Mouse (Mus musculus) small intestine, adult 2 months (tissue): ENCODE results near the gene Gm49393. TPM values are rescaled to one million over a fixed set of nuclear protein-coding genes. Genes with fewer than 3 reads are reported as not detected.
A peak's percentile ranks its signal among the peaks of the same experiment; 100 is the strongest.
"Not testable (repeated sequence)": the region's sequence is repeated elsewhere in the genome, so short reads cannot be mapped to it uniquely, and the experiment has no call there.

Experiments used
- H3K27ac ChIP-seq: fragments of 200-500 bp; 2 replicates; pipeline ENCODE4 v1.5.1; 2012; ENCODE audit warnings: low read depth, low read length, control low read depth, inconsistent platforms; ENCODE audit not compliant: insufficient read depth
- H3K27me3 ChIP-seq: fragments of 200-500 bp; 2 replicates; pipeline ENCODE4 v1.6.1; 2012; ENCODE audit warnings: mild to moderate bottlenecking, moderate library complexity, low read length, inconsistent platforms; ENCODE audit not compliant: control insufficient read depth, insufficient read depth
- H3K36me3 ChIP-seq: fragments of 200-500 bp; 2 replicates; pipeline ENCODE4 v1.6.1; 2012; ENCODE audit warnings: mild to moderate bottlenecking, low read length, control low read depth, inconsistent platforms; ENCODE audit not compliant: control insufficient read depth, insufficient read depth
- H3K4me1 ChIP-seq: fragments of 200-500 bp; 2 replicates; pipeline ENCODE4 v1.6.1; 2012; ENCODE audit warnings: low read length, inconsistent platforms, mixed read lengths; ENCODE audit not compliant: control insufficient read depth, insufficient read depth, insufficient read length
- H3K4me3 ChIP-seq: fragments of 200-500 bp; 2 replicates; pipeline ENCODE4 v1.5.1; 2012; ENCODE audit warnings: low read depth, mild to moderate bottlenecking, control low read depth, inconsistent platforms, low read length, moderate library complexity
- CTCF ChIP-seq: fragments of 200-500 bp; IDR thresholded peaks from 2 replicates; pipeline ENCODE4 v1.5.1; 2012; ENCODE audit warnings: low read depth, mild to moderate bottlenecking, control low read depth, inconsistent platforms, low read length, moderate library complexity, mixed read lengths; ENCODE audit not compliant: insufficient replicate concordance, insufficient read length; ENCODE audit errors: extremely low read depth
- POLR2A ChIP-seq: fragments of 200-500 bp; IDR thresholded peaks from 2 replicates; pipeline ENCODE4 v1.6.1; 2012; ENCODE audit warnings: low read depth, mild to moderate bottlenecking, control low read depth, inconsistent platforms, low read length, moderate library complexity
- WGBS: fragments of 180-500 bp; shearing (Covaris S2); methylation state at CpG from one replicate; pipeline ENCODE4 v1.1.7; 2018; 5-methylcytosine and 5-hydroxymethylcytosine counted together
- polyA plus RNA-seq: library from polyadenylated mRNA; depleted of rRNA; stranded (reverse); fragments of >200 nt; gene quantifications from 2 replicates; pipeline ENCODE4 v1.2.3, GENCODE M21; 2012; rRNA removed

The Gm49393 gene
- not detected in 2 replicates for polyA plus RNA-seq

DNA sequence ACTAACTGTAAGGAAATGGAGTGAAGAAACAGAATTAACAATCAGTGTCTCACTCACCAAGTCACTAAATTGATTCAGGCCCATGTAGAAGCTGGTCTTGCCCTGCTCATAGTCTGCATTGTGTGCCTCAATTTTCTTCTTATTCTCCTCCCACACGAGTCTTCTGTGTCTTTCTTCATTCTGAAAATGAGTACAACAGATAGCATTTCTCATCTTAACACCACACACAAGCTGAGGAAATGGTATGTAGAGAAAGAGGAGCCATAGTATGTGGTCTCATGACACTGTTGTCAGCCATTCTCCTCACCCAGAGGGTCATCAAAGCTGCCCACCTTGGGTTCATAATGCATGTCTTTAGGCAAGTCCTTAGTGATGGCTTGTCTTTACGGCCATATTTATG is at the start of gene Gm49393:
Gm49393 (minus strand) TSS at position 101 of the 400 bp plus-strand sequence.
- H3K36me3 ChIP-seq, H3K27ac ChIP-seq, H3K27me3 ChIP-seq, H3K4me1 ChIP-seq, H3K4me3 ChIP-seq: not testable (repeated sequence)
- WGBS: 55% methylated on average over 2 of the region's 2 CpGs

DNA sequence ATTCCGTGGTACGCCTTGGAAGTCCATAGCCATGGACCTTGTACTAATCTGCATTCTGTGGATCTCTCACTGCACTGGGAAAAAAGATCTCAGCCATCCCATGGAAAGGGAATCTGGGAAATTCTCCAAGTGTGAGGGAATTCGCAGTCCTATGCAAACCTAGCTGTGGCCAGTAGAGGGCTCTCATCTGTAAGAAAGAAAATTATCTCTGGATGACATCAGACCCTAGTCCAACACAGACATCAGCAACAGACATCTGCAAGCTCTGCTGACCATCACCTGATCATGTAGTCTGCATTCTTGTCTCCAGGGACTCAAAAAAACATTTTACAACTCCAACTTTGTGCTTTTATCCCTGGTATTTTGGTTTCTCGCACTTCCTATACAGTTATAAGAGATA is 36.9 kb upstream of the Gm49393 start:
- H3K4me1 ChIP-seq, H3K4me3 ChIP-seq, H3K36me3 ChIP-seq, H3K27ac ChIP-seq, H3K27me3 ChIP-seq: not testable (repeated sequence)
- 60% methylated on average over 4 of the region's 4 CpGs for WGBS

DNA sequence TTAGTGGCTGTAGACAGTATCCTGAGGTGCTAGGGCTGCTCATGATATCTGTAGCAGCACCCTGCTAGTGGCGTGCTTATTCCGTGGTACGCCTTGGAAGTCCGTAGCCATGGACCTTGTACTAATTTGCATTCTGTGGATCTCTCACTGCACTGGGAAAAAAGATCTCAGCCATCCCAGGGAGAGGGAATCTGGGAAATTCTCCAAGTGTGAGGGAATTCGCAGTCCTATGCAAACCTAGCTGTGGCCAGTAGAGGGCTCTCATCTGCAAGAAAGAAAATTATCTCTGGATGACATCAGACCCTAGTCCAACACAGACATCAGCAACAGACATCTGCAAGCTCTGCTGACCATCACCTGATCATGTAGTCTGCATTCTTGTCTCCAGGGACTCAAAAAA is 28.6 kb upstream of the Gm49393 start:
- H3K27ac ChIP-seq, H3K4me1 ChIP-seq, H3K36me3 ChIP-seq, H3K4me3 ChIP-seq, H3K27me3 ChIP-seq: not testable (repeated sequence)
- 39% methylated on average over 5 of the region's 5 CpGs for WGBS

DNA sequence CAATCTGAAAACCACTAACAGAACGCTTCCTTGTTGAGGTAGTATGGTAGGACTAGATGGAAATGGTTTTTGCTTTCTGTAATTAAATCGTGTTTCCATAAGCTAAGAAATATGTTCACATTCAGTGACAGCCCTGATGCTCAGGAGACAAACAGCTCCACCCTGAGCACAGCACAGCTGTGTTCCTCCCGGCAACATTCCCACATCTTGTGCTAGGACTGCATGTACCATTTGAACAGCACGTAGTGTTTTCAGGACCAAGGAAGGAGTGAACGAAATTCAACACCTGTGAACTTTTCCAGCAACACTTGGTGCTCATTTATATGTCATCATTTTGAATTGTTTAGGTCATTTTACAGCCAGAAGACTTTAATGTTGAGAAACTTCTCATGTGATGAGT is 26.3 kb upstream of the Gm49393 start:
- H3K4me1 ChIP-seq: no peaks in the 10 kb centered on the region
- 60% methylated on average over 5 of the region's 5 CpGs for WGBS
- H3K27ac ChIP-seq: no peak overlapping the region
- H3K4me3 ChIP-seq: no peak overlapping the region
- TF ChIP-seq CTCF: no peak
- no peak for TF ChIP-seq POLR2A
- H3K27me3 ChIP-seq: no peaks in the 10 kb centered on the region
- H3K36me3 ChIP-seq: no peaks in the 10 kb centered on the region

DNA sequence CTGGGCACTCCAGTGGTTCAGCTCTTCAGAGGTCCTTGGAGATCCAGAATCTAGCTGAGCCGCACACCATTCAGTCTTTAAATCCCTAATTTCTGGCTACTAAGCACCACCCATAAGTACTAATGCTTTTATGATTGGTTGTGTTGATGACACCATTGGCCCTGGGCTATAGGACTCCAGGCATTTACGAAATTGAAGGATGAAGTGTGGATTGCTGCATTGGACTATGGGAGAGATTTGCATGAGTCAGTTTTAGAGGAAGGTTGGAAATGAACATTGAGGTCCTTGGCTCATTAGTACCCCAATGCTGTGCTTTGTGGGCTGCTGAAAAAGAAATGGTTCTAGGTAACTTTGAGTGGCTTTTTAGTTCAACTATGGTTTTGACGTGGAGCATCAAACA is 6.5 kb upstream of the Gm49393 start, which contains the start of gene Tpbpa:
Tpbpa (minus strand) TSS at position 101 of the 400 bp plus-strand sequence.
- H3K4me3 ChIP-seq, H3K27ac ChIP-seq, H3K4me1 ChIP-seq, H3K27me3 ChIP-seq, H3K36me3 ChIP-seq: not testable (repeated sequence)
- 71% methylated on average over 3 of the region's 3 CpGs for WGBS

DNA sequence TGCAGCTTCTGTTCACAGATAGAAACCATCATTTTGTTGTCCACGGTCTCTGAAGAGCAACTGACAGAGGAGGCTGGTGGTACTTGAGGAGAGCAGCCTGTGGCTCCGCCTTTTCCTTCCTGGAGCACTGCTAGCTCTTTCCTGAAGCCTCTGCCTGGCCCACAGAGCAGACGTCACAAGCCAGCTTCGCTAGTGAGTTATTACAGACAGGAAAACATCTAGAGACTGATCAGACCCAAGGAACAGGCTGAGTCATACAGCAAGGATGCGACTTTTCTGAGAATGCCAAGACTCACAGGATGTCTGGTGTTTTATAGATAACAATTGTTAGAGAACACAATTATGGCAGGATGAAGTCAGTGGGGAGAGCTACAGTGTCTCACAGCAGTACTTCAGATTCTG is 1.1 kb upstream of the Gm49393 start, which contains the start of the genes Gm49391 and Ctla2a:
Gm49391 (minus strand) TSS at position 72 of the 402 bp plus-strand sequence.
Ctla2a (minus strand) TSS at position 126 of the 402 bp plus-strand sequence.
- 50% methylated on average over 5 of the region's 5 CpGs for WGBS
- H3K27ac ChIP-seq: no peak within 1 kb of the TSS

DNA sequence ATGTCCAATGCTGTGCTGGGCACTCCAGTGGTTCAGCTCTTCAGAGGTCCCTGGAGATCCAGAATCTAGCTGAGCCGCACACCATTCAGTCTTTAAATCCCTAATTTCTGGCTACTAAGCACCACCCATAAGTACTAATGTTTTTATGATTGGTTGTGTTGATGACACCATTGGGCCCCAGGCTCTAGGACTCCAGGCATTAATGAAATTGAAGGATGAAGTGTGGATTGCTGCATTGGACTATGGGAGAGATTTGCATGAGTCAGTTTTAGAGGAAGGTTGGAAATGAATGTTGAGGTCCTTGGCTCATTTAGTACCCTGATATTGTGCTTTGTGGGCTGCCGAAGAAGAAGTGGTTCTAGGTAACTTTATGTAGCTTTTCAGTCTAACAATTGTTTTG is 30.6 kb downstream of the Gm49393 start, which contains the start of gene Tpbpb:
Tpbpb (minus strand) TSS at position 101 of the 400 bp plus-strand sequence.
- not testable (repeated sequence) for H3K36me3 ChIP-seq, H3K27ac ChIP-seq, H3K4me3 ChIP-seq, H3K27me3 ChIP-seq, H3K4me1 ChIP-seq
- WGBS: 86% methylated on average over 2 of the region's 2 CpGs

More for the DNA sequence above, 1.1 kb upstream of the Gm49393 start, which contains the start of the genes Gm49391 and Ctla2a:
- no peak within 1 kb of the TSS for H3K4me3 ChIP-seq
- no peak for TF ChIP-seq CTCF
- no peak for TF ChIP-seq POLR2A
- H3K4me1 ChIP-seq: no peaks in the 10 kb centered on the region
- no peaks in the 10 kb centered on the region for H3K27me3 ChIP-seq
- H3K36me3 ChIP-seq: no peaks in the 10 kb centered on the region

DNA sequence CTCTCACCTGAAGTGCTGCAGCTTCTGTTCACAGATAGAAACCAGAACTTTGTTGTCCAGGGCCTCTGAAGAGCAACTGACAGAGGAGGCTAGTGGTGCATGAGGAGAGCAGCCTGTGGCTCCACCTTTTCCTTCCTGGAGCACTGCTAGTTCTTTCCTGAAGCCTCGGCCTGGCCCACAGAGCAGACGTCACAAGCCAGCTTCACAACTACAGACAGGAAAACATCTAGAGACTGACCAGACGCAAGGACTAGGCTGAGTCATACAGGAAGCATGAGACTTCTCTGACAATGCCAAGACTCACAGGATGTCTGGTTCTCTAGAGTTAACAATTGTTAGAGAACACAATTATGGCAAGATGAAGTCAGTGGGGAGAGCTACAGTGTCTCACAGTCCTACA is 38.1 kb downstream of the Gm49393 start, which contains the start of gene Ctla2b:
Ctla2b (minus strand) TSS at position 120 of the 400 bp plus-strand sequence.
- H3K4me1 ChIP-seq: no peaks in the 10 kb centered on the region
- H3K27ac ChIP-seq: peak within 1 kb of the TSS; percentile 32
- H3K27me3 ChIP-seq: no peaks in the 10 kb centered on the region
- H3K4me3 ChIP-seq: no peak within 1 kb of the TSS
- TF ChIP-seq POLR2A: no peak
- no peak for TF ChIP-seq CTCF
- 49% methylated on average over 3 of the region's 3 CpGs for WGBS
- H3K36me3 ChIP-seq: no peaks in the 10 kb centered on the region

DNA sequence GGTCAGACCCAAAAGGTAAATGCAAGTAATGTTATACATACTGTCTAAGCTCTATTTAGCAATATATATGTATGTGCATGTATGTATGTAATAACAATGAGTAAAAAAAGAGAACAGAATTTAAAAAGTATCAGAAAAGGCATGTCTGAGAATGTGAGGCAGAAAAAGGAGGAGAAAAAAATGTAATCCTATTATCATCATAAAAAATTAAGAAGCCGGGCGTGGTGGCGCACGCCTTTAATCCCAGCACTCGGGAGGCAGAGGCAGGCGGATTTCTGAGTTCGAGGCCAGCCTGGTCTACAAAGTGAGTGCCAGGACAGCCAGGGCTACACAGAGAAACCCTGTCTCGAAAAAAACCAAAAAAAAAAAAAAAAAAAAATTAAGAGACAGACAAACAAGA is 38.6 kb downstream of the Gm49393 start, which contains the start of gene Gm49392:
Gm49392 (minus strand) TSS at position 101 of the 400 bp plus-strand sequence.
- WGBS: 78% methylated on average over 8 of the region's 8 CpGs
- not testable (repeated sequence) for H3K36me3 ChIP-seq, H3K4me3 ChIP-seq, H3K27me3 ChIP-seq, H3K4me1 ChIP-seq
- H3K27ac ChIP-seq: peak within 1 kb of the TSS; percentile 32
